Mouse (Mus musculus) cerebellum, adult 11-12 months (tissue): ENCODE measurements around the gene Ddx54.
A peak's percentile ranks its signal among the peaks of the same experiment; 100 is the strongest.

Source experiments
- DNase-seq: peaks from one replicate; pipeline ENCODE4 v3.0.0; 2022

The Ddx54 gene

GRCm38 (mm10) chr5:120647814-120648491 is 35.4 kb downstream of the Ddx54 start:
- no peak for DNase-seq

- DNase-seq = peak; percentile 42
Measured at GRCm38 (mm10) chr5:120648569-120649373, 36.2 kb downstream of the Ddx54 start, which contains the start of gene Rasal1. TSS of gene Rasal1 (plus strand) at chr5:120648812.

GRCm38 (mm10) chr5:120649374-120649933 is 36.9 kb downstream of the Ddx54 start:
- no peak for DNase-seq

- DNase-seq = no peak
Measured at GRCm38 (mm10) chr5:120649938-120650337, 37.4 kb downstream of the Ddx54 start.

- no peak for DNase-seq
Measured at GRCm38 (mm10) chr5:120651230-120651629, 38.7 kb downstream of the Ddx54 start.

- no peak for DNase-seq
Measured at GRCm38 (mm10) chr5:120652915-120653701, 40.6 kb downstream of the Ddx54 start.

GRCm38 (mm10) chr5:120653873-120654272 is 41.3 kb downstream of the Ddx54 start:
- no peak for DNase-seq

- DNase-seq = no peak
Measured at GRCm38 (mm10) chr5:120656281-120656751, 43.8 kb downstream of the Ddx54 start.

- no peak for DNase-seq
Measured at GRCm38 (mm10) chr5:120660816-120661215, 48.3 kb downstream of the Ddx54 start.

- DNase-seq = no peak
Measured at GRCm38 (mm10) chr5:120664888-120665287, 52.3 kb downstream of the Ddx54 start.

- no peak for DNase-seq
Measured at GRCm38 (mm10) chr5:120668761-120669160, 56.2 kb downstream of the Ddx54 start.

GRCm38 (mm10) chr5:120670132-120670531 is 57.6 kb downstream of the Ddx54 start:
- DNase-seq = no peak

GRCm38 (mm10) chr5:120671865-120672264 is 59.3 kb downstream of the Ddx54 start:
- DNase-seq = no peak

- peak; percentile 56 for DNase-seq
Measured at GRCm38 (mm10) chr5:120673626-120674025, 61.1 kb downstream of the Ddx54 start.

GRCm38 (mm10) chr5:120674229-120675145 is 61.9 kb downstream of the Ddx54 start:
- DNase-seq = no peak

- peak; percentile 53 for DNase-seq
Measured at GRCm38 (mm10) chr5:120677516-120677915, 65.0 kb downstream of the Ddx54 start.
